Mouse (Mus musculus) small intestine, adult 2 months (tissue): ENCODE data around the gene Cyth3.

Experiments
- CTCF ChIP-seq: fragments of 200-500 bp; IDR thresholded peaks from 2 replicates; pipeline ENCODE4 v1.5.1; 2012; ENCODE audit warnings: low read depth, mild to moderate bottlenecking, control low read depth, inconsistent platforms, low read length, moderate library complexity, mixed read lengths; ENCODE audit not compliant: insufficient replicate concordance, insufficient read length; ENCODE audit errors: extremely low read depth
- POLR2A ChIP-seq: fragments of 200-500 bp; IDR thresholded peaks from 2 replicates; pipeline ENCODE4 v1.6.1; 2012; ENCODE audit warnings: low read depth, mild to moderate bottlenecking, control low read depth, inconsistent platforms, low read length, moderate library complexity

- no peak for TF ChIP-seq CTCF
- no peak for TF ChIP-seq POLR2A
Measured at GRCm38 (mm10) chr5:143648058-143648457, 25.8 kb downstream of the Cyth3 start.
